In the genomic region with DNA sequence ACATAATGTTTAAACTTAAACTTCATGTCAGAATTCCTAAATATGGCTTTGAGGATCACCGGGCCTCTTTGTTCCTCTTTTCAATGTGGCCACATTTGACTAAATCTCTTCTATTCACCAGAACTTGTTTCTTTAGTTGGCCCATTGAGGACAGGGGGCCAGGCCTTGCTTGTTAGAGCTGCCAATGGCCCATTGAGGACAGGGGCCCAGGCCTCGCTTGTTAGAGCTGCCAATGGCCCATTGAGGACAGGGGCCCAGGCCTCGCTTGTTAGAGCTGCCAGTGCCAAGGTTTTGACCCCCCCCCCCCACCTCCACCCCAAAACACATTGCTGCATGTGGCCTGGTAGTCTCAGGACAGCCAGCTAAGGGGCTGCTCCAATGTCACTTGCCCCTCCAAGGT, we compare ENCODE assay signal across 24 mouse cellular contexts. TPM values are rescaled to one million over a fixed set of nuclear protein-coding genes. Genes with fewer than 3 reads are reported as not detected.
DNase-seq lines count a peak whose midpoint lies in the region; ATAC-seq and TF ChIP-seq lines count a peak whose summit lies in the region.
"Had no signal": no experiment of that assay in that cellular context is flagged by ENCODE, and none has a peak within 500 bp of the region (broad histone marks: within the 10 kb centered on the region; RNA-seq: fewer than 3 reads in every experiment).

No protein-coding gene starts in this region.

- WGBS in forebrain, embryonic 14.5 days = 17% methylated on average over 3 of the region's 3 CpGs
- WGBS in forebrain, embryonic 11.5 days = 51% methylated on average over 3 of the region's 3 CpGs
- 29% methylated on average over 3 of the region's 3 CpGs for WGBS in forebrain, postnatal 0 days
- 62% methylated on average over 3 of the region's 3 CpGs for WGBS in forebrain, embryonic 10.5 days
- WGBS in heart, embryonic 10.5 days = 83% methylated on average over 3 of the region's 3 CpGs

- peak; percentile 43; the same call in 1 of the 2 replicates for ATAC-seq in forebrain, embryonic 14.5 days
- no peak for ATAC-seq in forebrain, embryonic 11.5 days (replicated peaks; ENCODE audit: low FRiP score)
- peak; percentile 38; the same call in 1 of the 2 replicates for ATAC-seq in forebrain, postnatal 0 days
- ATAC-seq: activated CD4-positive, CD25-positive, alpha-beta regulatory T cell, adult 4 months; CD4-positive, CD25-positive, alpha-beta regulatory T cell, adult 4 months; Patski had no signal

- intact Hi-C loops in heart, postnatal 25 days (cut with DNase I) = no loop called here

- peaks cover 11% of the 10 kb centered on the region; the same call in 1 of the 2 replicates for H3K4me1 ChIP-seq in forebrain, embryonic 14.5 days (ENCODE audit: control insufficient read depth, insufficient read depth, low read length)
- H3K4me1 ChIP-seq in forebrain, embryonic 11.5 days (replicated peaks; ENCODE audit: control insufficient read depth, insufficient read depth, low read length) = 0 out of 2 replicates have a peak, but pooled peaks cover 3% of the 10 kb centered on the region
- 0 out of 2 replicates have a peak, but pooled peaks cover 6% of the 10 kb centered on the region for H3K4me1 ChIP-seq in forebrain, postnatal 0 days (ENCODE audit: insufficient read depth)
- peaks cover 34% of the 10 kb centered on the region for H3K4me1 ChIP-seq in forebrain, embryonic 10.5 days
- H3K4me1 ChIP-seq in heart, embryonic 10.5 days = peaks cover 68% of the 10 kb centered on the region

- peak; percentile 11 for DNase-seq in forebrain, embryonic 14.5 days (ENCODE audit: low spot score)
- DNase-seq in forebrain, embryonic 11.5 days (ENCODE audit: low spot score) = no peak
- no peak for DNase-seq in forebrain, postnatal 0 days
- DNase-seq in forebrain, embryonic 10.5 days (ENCODE audit: extremely low spot score, low spot score) = no peak
- DNase-seq in heart, embryonic 10.5 days (ENCODE audit: low spot score) = no peak
- DNase-seq in heart, postnatal 25 days (ENCODE audit: low spot score) = no peak
- DNase-seq in brain, embryonic 14.5 days (ENCODE audit: low read depth) = peak; percentile 50
- no peak for DNase-seq in cerebellum, adult 8-10 months
- DNase-seq: adrenal gland, adult 8-10 months; adrenal gland, postnatal 14 days; adrenal gland, postnatal 36 days; B cell, adult 2 months; cerebellum, adult 11 months; cerebellum, adult 18-20 months; cerebellum, adult 9-10 months; cerebellum, postnatal 10 days; cerebellum, postnatal 25 days had no signal

- H3K9me3 ChIP-seq in forebrain, embryonic 14.5 days (replicated peaks; ENCODE audit: control insufficient read depth, low read length) = no peaks in the 10 kb centered on the region
- H3K9me3 ChIP-seq in forebrain, embryonic 11.5 days (ENCODE audit: control insufficient read depth, low read length) = no peaks in the 10 kb centered on the region
- no peaks in the 10 kb centered on the region for H3K9me3 ChIP-seq in forebrain, postnatal 0 days (ENCODE audit: low read length)
- H3K9me3 ChIP-seq in forebrain, embryonic 10.5 days = no peaks in the 10 kb centered on the region
- no peaks in the 10 kb centered on the region for H3K9me3 ChIP-seq in heart, embryonic 10.5 days
- H3K9me3 ChIP-seq: embryonic facial prominence, embryonic 10.5 days; embryonic facial prominence, embryonic 12.5 days had no signal

- no peaks in the 10 kb centered on the region for H3K27me3 ChIP-seq in forebrain, embryonic 14.5 days (replicated peaks; ENCODE audit: control insufficient read depth, insufficient read depth, low read length)
- no peaks in the 10 kb centered on the region for H3K27me3 ChIP-seq in forebrain, embryonic 11.5 days (ENCODE audit: control insufficient read depth, insufficient read depth, low read length)
- H3K27me3 ChIP-seq in forebrain, postnatal 0 days (ENCODE audit: insufficient read depth, low read length) = no peaks in the 10 kb centered on the region
- no peaks in the 10 kb centered on the region; the same call in 1 of the 2 replicates for H3K27me3 ChIP-seq in forebrain, embryonic 10.5 days (ENCODE audit: poor library complexity, severe bottlenecking)
- H3K27me3 ChIP-seq in heart, embryonic 10.5 days (ENCODE audit: insufficient read depth, poor library complexity, severe bottlenecking) = 0 out of 2 replicates have a peak, but pooled peaks cover 8% of the 10 kb centered on the region
- H3K27me3 ChIP-seq: CH12.LX; embryonic facial prominence, embryonic 12.5 days had no signal

- no peak for TF ChIP-seq POLR2A in brain, embryonic 14.5 days (IDR thresholded peaks at IDR 0.05; ENCODE audit: borderline replicate concordance, extremely low read depth, insufficient read depth, insufficient read length, poor library complexity, severe bottlenecking)

- no peak overlapping the region for H3K9ac ChIP-seq in forebrain, embryonic 14.5 days (ENCODE audit: low read length)
- H3K9ac ChIP-seq in forebrain, embryonic 11.5 days (ENCODE audit: low read length) = no peak overlapping the region
- H3K9ac ChIP-seq in forebrain, postnatal 0 days = no peak overlapping the region
- H3K9ac ChIP-seq: embryonic facial prominence, embryonic 12.5 days had no signal

- H3K27ac ChIP-seq in forebrain, embryonic 14.5 days (ENCODE audit: low read depth, low read length) = no peak overlapping the region
- no peak overlapping the region for H3K27ac ChIP-seq in forebrain, embryonic 11.5 days (ENCODE audit: low read depth, low read length)
- H3K27ac ChIP-seq in forebrain, postnatal 0 days (ENCODE audit: low read depth, low read length) = no peak overlapping the region
- H3K27ac ChIP-seq in forebrain, embryonic 10.5 days = no peak overlapping the region
- H3K27ac ChIP-seq in heart, embryonic 10.5 days = 0 out of 2 replicates have a peak overlapping the region, but pooled peaks have one; percentile 23
- H3K27ac ChIP-seq: embryonic facial prominence, embryonic 10.5 days; embryonic facial prominence, embryonic 12.5 days had no signal

- no peak for TF ChIP-seq CTCF in forebrain, postnatal 0 days (IDR thresholded peaks at IDR 0.05; ENCODE audit: low read depth)
- no peak for TF ChIP-seq CTCF in brain, embryonic 14.5 days (IDR thresholded peaks at IDR 0.05; ENCODE audit: borderline replicate concordance, extremely low read depth, insufficient read depth, insufficient read length)

- H3K4me3 ChIP-seq in forebrain, embryonic 14.5 days (ENCODE audit: low read depth, low read length) = no peak overlapping the region
- H3K4me3 ChIP-seq in forebrain, embryonic 11.5 days (ENCODE audit: low read depth, low read length) = no peak overlapping the region
- no peak overlapping the region for H3K4me3 ChIP-seq in forebrain, postnatal 0 days (ENCODE audit: low read depth, low read length)
- no peak overlapping the region for H3K4me3 ChIP-seq in forebrain, embryonic 10.5 days
- no peak overlapping the region for H3K4me3 ChIP-seq in heart, embryonic 10.5 days
- H3K4me3 ChIP-seq: embryonic facial prominence, embryonic 10.5 days; embryonic facial prominence, embryonic 12.5 days had no signal

- H3K4me2 ChIP-seq in forebrain, embryonic 14.5 days (ENCODE audit: low read length) = no peak overlapping the region
- no peak overlapping the region for H3K4me2 ChIP-seq in forebrain, embryonic 11.5 days (ENCODE audit: low read depth, low read length, severe bottlenecking)
- no peak overlapping the region for H3K4me2 ChIP-seq in forebrain, postnatal 0 days (ENCODE audit: low read depth)
- H3K4me2 ChIP-seq: embryonic facial prominence, embryonic 12.5 days had no signal

- no peaks in the 10 kb centered on the region for H3K36me3 ChIP-seq in forebrain, embryonic 14.5 days (ENCODE audit: control insufficient read depth, insufficient read depth, low read length)
- H3K36me3 ChIP-seq in forebrain, embryonic 11.5 days (ENCODE audit: control insufficient read depth, insufficient read depth, low read length) = no peaks in the 10 kb centered on the region
- H3K36me3 ChIP-seq in forebrain, postnatal 0 days (ENCODE audit: insufficient read depth) = no peaks in the 10 kb centered on the region
- H3K36me3 ChIP-seq in forebrain, embryonic 10.5 days (replicated peaks) = no peaks in the 10 kb centered on the region
- H3K36me3 ChIP-seq in heart, embryonic 10.5 days = no peaks in the 10 kb centered on the region
- H3K36me3 ChIP-seq: embryonic facial prominence, embryonic 10.5 days; embryonic facial prominence, embryonic 12.5 days; G1E had no signal

RNA-seq across cellular contexts. Expression of a gene that starts 3.5 kb away (rescaled TPM):
- not detected in 2 replicates for polyA plus RNA-seq in forebrain, embryonic 14.5 days (2014; fragmentation: Nextera tagmentation; extraction: Ambion mirVana)
- polyA plus RNA-seq in forebrain, embryonic 11.5 days (2014; fragmentation: Nextera tagmentation; extraction: Ambion mirVana) = not detected in 2 replicates
- under 0.01 TPM in 1 of 2 replicates, not detected in the other for total RNA-seq in forebrain, postnatal 0 days (2014; rRNA removed)
- polyA plus RNA-seq in forebrain, postnatal 0 days (2015; fragmentation: Nextera tagmentation; extraction: Ambion mirVana) = not detected in 2 replicates
- 0.05 TPM in 1 of 2 replicates, not detected in the other for polyA plus RNA-seq in forebrain, embryonic 10.5 days (2016; fragmentation: Nextera tagmentation; extraction: Ambion mirVana)
- 7.2 and 16.6 TPM in 2 replicates for polyA plus RNA-seq in heart, embryonic 10.5 days (2016; fragmentation: Nextera tagmentation; extraction: Ambion mirVana)
- 100 to 1,000 TPM; 106 to 121 TPM for total RNA-seq in heart, postnatal 25 days (2021)
- 0.01 and 0.03 TPM in 2 replicates for polyA plus RNA-seq in brain, embryonic 14.5 days (2012; rRNA removed)
- polyA plus RNA-seq: activated CD4-positive, CD25-positive, alpha-beta regulatory T cell, adult 4 months; CD4-positive, CD25-positive, alpha-beta regulatory T cell, adult 4 months; G1E; Patski had no signal

Comparison
In these comparisons a context has a peak if more than half of its experiments do, and no peak if none do; other contexts are left out.
1. DNase-seq: peak in forebrain, embryonic 14.5 days (single experiment) and brain, embryonic 14.5 days (single experiment); none in forebrain, embryonic 11.5 days (single experiment), forebrain, postnatal 0 days (single experiment), forebrain, embryonic 10.5 days (single experiment), heart, embryonic 10.5 days (single experiment), heart, postnatal 25 days (single experiment) and cerebellum, adult 8-10 months (single experiment).